Mouse (Mus musculus): ENCODE data around the gene Tns1.

Tns1 gene

DNA sequence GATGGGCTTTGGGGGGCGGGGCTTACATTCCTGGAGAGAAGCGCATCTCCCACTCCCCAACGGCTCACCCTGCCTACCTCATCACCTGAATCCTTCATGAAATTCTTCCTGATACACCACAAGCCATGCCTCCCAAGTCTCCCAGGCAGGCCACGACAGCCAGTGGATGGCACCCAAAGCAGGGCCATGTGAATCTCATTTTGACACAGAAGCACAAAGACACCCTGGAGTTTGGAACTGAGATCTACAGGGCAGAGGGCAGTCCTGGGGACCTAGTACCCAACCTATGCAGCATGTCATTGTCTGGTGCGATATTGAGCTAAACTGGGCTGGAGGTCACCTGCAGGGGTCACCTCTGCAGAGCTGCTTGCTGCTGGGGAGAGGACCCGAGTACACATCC lies 104.0 kb downstream of the Tns1 start:
- no peak for TF ChIP-seq POU5F1 (IDR thresholded peaks at IDR 0.05; ENCODE audit: borderline replicate concordance, low read length)
- TF ChIP-seq CTCF (conservative IDR thresholded peaks at IDR 0.05; ENCODE audit: low read length): no peak
- no peak for TF ChIP-seq NANOG (IDR thresholded peaks at IDR 0.05; ENCODE audit: borderline replicate concordance, low read length)
- H3K4me1 ChIP-seq (replicated peaks; ENCODE audit: low read depth, low read length): peaks cover 14% of the 10 kb centered on the region
- no peaks in the 10 kb centered on the region for H3K36me3 ChIP-seq (ENCODE audit: insufficient read depth, low read length)
- H3K4me3 ChIP-seq (replicated peaks; ENCODE audit: low read length): no peak overlapping the region
- no peaks in the 10 kb centered on the region for H3K9me3 ChIP-seq (ENCODE audit: low read length)
- peaks cover 29% of the 10 kb centered on the region; the same call in 1 of the 2 replicates for H3K27me3 ChIP-seq (ENCODE audit: insufficient read depth, low read length)

DNA sequence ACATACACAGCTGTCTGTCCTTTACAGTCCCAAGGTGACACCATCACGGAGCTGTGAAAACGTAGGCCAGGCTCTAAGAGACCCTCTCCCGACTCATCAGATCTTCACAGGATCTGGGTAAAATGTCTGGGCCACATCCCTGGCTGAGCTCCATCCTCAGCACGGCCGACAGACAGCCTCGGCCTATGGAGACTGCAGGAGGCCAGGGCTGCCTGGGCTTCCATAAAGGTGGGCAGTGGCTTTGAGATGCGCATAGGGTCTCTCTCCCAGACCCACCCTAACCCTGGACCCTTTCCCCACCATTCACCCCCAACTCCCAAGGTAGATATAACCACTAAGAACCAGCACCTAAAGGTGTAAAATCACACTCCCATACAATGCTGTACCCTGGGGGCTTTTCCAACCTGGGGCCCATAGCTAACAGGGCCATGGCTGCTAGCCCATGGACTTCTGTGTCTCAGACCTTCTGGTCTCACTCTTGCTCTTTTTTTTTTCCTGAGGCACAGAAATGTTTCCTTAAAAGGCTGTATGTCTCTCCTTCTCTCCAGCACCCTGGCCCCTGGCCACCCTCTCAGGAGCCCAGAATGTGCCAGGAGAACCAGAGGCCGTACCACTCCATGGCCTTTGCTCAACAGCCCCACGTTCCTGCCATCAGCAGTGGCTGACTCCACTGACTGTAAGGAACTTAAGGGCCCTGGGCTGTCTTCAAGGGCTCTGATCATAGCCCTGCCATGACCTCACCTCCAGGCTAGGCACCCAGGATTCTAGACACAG lies 106.7 kb downstream of the Tns1 start:
- Histone ChIP-seq H3K4me1 (replicated peaks; ENCODE audit: low read depth, low read length) (peaks cover 5% of the 10 kb centered on the region; the same call in 1 of the 2 replicates), H3K27me3 (ENCODE audit: insufficient read depth, low read length) (peaks cover 15% of the 10 kb centered on the region), H3K9me3 (ENCODE audit: low read length) (no peaks in the 10 kb centered on the region), H3K4me3 (replicated peaks; ENCODE audit: low read length) (no peak overlapping the region), H3K36me3 (ENCODE audit: insufficient read depth, low read length) (no peaks in the 10 kb centered on the region)
- TF ChIP-seq NANOG (IDR thresholded peaks at IDR 0.05; ENCODE audit: borderline replicate concordance, low read length): no peak
- TF ChIP-seq CTCF (conservative IDR thresholded peaks at IDR 0.05; ENCODE audit: low read length): no peak

DNA sequence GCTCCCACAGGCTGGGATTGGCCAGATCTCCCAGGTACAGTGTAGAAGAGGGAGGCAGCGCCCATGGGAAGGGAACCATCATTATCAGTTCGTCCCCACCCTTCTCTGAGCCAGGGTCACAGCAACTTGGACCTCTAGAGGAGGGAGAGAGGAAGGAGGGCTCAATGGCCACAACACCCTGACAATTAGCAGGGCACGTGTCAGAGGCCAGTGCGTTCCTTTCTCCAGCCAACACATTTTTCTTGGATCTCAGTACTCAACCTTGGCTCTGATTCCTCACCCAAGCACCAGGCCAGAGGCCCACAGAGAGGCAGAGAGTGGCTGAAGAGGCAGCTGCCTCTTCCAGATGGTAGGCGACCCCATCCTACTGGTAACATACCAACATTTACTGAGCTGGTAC lies 107.6 kb downstream of the Tns1 start:
- peaks cover 5% of the 10 kb centered on the region; the same call in 1 of the 2 replicates for H3K4me1 ChIP-seq (replicated peaks; ENCODE audit: low read depth, low read length)
- H3K4me3 ChIP-seq (replicated peaks; ENCODE audit: low read length): no peak overlapping the region
- no peaks in the 10 kb centered on the region for H3K36me3 ChIP-seq (ENCODE audit: insufficient read depth, low read length)
- H3K9me3 ChIP-seq (ENCODE audit: low read length): no peaks in the 10 kb centered on the region
- peaks cover 12% of the 10 kb centered on the region for H3K27me3 ChIP-seq (ENCODE audit: insufficient read depth, low read length)
- TF ChIP-seq POU5F1 (IDR thresholded peaks at IDR 0.05; ENCODE audit: borderline replicate concordance, low read length) (no peak), CTCF (conservative IDR thresholded peaks at IDR 0.05; ENCODE audit: low read length) (no peak), NANOG (IDR thresholded peaks at IDR 0.05; ENCODE audit: borderline replicate concordance, low read length) (no peak)

DNA sequence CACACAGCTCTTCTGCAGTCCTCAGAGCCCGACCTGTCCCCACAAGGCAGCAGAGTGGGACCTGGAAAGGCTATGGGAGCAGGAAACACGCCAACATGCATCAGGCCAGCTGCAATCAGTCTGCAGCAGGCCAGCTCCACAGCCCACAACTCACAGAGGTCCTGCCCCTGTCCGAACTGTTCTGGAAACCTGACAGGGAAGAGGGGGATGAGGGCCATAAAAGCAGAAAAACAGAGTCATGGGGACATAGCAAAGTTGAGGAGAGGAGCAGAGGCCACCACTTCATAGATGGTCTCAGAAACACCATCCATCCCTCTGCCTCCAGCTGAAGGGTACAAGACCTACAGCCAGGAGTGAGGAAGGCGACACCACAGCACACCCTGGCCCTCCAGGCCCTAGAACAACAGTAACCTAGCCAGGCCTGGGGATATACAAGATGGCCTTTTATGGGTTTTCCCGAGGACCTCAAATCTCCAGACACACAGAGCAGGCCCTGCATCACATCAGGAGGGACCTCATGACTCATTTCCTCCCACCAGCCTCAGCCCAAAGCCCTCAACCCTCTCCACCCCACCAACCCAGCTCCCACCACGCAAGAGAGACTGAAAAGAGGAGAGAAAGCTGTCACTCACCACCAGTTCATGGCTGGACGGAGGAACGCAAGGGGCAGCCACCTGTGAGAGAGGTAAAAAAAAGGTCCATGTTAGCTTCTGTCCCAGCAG lies 108.6 kb downstream of the Tns1 start:
- TF ChIP-seq POU5F1 (IDR thresholded peaks at IDR 0.05; ENCODE audit: borderline replicate concordance, low read length) (no peak), NANOG (IDR thresholded peaks at IDR 0.05; ENCODE audit: borderline replicate concordance, low read length) (no peak), CTCF (conservative IDR thresholded peaks at IDR 0.05; ENCODE audit: low read length) (no peak)
- H3K4me3 ChIP-seq (replicated peaks; ENCODE audit: low read length): no peak overlapping the region
- peaks cover 12% of the 10 kb centered on the region for H3K27me3 ChIP-seq (ENCODE audit: insufficient read depth, low read length)

DNA sequence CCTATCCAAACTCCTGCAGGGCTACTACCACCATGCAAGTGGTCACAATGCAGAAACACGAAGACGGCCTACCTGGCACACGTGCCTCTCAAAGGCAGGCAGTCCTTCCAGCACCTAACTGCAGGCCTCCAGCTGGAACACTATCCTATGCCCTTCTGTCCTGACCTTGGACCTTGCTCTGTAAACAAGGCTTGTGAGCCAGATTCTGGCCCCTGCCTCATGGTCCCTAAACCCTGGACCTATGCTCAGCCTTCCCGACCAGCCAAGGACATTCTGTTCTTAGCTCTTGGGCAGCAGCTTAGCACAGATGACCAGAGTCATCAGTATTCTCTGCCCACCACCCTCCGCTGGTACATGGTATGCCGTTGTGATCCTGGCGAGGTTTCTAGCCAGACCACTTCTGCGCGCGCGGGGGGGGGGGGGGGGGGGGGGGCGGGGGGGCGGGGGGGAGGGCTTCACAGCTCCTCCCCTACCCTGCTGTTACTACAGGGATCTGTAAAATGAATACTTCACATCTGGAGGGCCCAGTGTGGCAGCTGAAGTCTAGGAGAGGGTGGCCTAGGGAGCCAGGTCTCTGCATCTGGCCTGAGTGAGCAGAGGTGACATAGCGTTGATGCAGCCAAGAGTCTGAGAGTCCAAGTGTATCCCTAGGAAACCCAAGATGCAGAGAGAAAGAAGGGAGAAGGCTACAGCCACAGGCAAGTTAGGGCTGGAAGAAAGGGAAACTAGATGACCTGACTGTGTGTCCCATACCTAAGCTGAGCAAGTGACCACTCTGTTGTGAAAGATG lies 109.5 kb downstream of the Tns1 start:
- H3K27me3 ChIP-seq (ENCODE audit: insufficient read depth, low read length): peaks cover 12% of the 10 kb centered on the region
- H3K4me1 ChIP-seq (replicated peaks; ENCODE audit: low read depth, low read length): no peaks in the 10 kb centered on the region
- H3K4me3 ChIP-seq (replicated peaks; ENCODE audit: low read length): no peak overlapping the region
- no peaks in the 10 kb centered on the region for H3K36me3 ChIP-seq (ENCODE audit: insufficient read depth, low read length)
- H3K9me3 ChIP-seq (ENCODE audit: low read length): peaks cover 10% of the 10 kb centered on the region
- no peak for TF ChIP-seq POU5F1 (IDR thresholded peaks at IDR 0.05; ENCODE audit: borderline replicate concordance, low read length)
- TF ChIP-seq CTCF (conservative IDR thresholded peaks at IDR 0.05; ENCODE audit: low read length): no peak
- TF ChIP-seq NANOG (IDR thresholded peaks at IDR 0.05; ENCODE audit: borderline replicate concordance, low read length): no peak

More for the DNA sequence above, 108.6 kb downstream of the Tns1 start:
- peaks cover 5% of the 10 kb centered on the region; the same call in 1 of the 2 replicates for H3K4me1 ChIP-seq (replicated peaks; ENCODE audit: low read depth, low read length)
- no peaks in the 10 kb centered on the region for H3K36me3 ChIP-seq (ENCODE audit: insufficient read depth, low read length)
- H3K9me3 ChIP-seq (ENCODE audit: low read length): peaks cover 6% of the 10 kb centered on the region

DNA sequence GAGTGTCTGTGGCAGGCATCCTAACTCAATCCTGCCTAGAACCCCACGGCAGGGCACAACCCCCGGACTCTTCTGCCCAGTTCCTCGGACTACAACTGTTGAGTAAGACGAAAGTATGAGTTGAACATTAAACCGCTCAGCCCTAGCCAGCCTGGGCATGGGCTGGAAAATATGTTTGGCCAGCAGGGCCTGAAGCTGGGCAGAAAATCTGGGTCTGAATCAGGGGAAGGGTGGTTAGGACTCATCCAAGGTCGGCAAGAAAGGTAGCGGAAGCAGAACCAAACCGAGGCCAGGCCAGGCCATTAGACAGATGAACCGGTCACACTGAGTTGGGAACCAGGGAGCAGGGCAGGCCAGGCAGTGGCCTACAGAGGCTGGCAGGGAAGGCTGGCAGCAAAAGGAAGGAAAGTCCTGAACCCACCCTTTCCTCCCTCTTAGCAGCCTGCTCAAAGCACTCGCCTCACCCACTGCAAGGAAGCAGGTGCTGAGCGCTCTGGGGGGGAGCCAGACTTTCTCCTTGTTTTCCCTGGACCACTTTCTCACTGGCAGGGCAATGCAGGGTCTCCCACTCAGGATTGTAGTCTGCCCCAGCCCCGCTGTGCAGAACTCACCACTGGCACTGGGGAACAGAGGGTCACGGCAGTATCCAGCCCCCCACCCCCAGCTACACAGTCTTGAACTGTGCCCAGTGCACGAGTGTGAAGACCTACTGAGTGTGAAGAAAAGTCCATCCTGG lies 110.8 kb downstream of the Tns1 start:
- H3K27me3 ChIP-seq (ENCODE audit: insufficient read depth, low read length): peaks cover 12% of the 10 kb centered on the region
- no peak overlapping the region for H3K4me3 ChIP-seq (replicated peaks; ENCODE audit: low read length)
- H3K4me1 ChIP-seq (replicated peaks; ENCODE audit: low read depth, low read length): no peaks in the 10 kb centered on the region
- H3K36me3 ChIP-seq (ENCODE audit: insufficient read depth, low read length): no peaks in the 10 kb centered on the region
- H3K9me3 ChIP-seq (ENCODE audit: low read length): peaks cover 10% of the 10 kb centered on the region
- TF ChIP-seq POU5F1 (IDR thresholded peaks at IDR 0.05; ENCODE audit: borderline replicate concordance, low read length) (no peak), CTCF (conservative IDR thresholded peaks at IDR 0.05; ENCODE audit: low read length) (no peak), NANOG (IDR thresholded peaks at IDR 0.05; ENCODE audit: borderline replicate concordance, low read length) (no peak)

DNA sequence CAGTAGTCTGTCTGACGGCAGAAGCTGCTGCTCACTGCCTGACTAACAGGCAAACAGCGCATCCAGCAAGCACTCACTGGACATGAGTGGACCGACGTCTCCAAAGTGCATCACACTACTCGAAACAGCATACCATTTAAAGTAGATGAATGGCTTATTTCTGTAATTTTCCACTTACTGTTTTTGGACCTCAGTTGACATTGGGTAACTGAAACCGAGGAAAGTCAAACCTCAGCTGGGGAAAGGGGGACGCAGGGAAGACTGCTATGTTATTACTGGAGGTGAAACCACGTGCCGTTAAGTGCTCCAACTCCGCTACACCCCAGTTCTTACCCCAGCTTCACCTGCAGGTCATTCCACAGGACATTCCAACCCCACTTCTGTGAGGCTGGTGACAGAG lies 111.5 kb downstream of the Tns1 start:
- Histone ChIP-seq H3K4me1 (replicated peaks; ENCODE audit: low read depth, low read length) (no peaks in the 10 kb centered on the region), H3K27me3 (ENCODE audit: insufficient read depth, low read length) (peaks cover 14% of the 10 kb centered on the region), H3K9me3 (ENCODE audit: low read length) (peaks cover 10% of the 10 kb centered on the region), H3K36me3 (ENCODE audit: insufficient read depth, low read length) (no peaks in the 10 kb centered on the region), H3K4me3 (replicated peaks; ENCODE audit: low read length) (no peak overlapping the region)
- no peak for TF ChIP-seq CTCF (conservative IDR thresholded peaks at IDR 0.05; ENCODE audit: low read length)
- no peak for TF ChIP-seq NANOG (IDR thresholded peaks at IDR 0.05; ENCODE audit: borderline replicate concordance, low read length)
- TF ChIP-seq POU5F1 (IDR thresholded peaks at IDR 0.05; ENCODE audit: borderline replicate concordance, low read length): no peak

Measured in E14TG2a.4 (cell line).